Comparison of ENCODE assay signal across 21 mouse cellular contexts in genomic region chr5:89878866-89879392, GRCm38 (mm10). TPM values are rescaled to one million over a fixed set of nuclear protein-coding genes. Genes with fewer than 3 reads are reported as not detected.
A peak's percentile ranks its signal among the peaks of the same experiment; 100 is the strongest.
DNase-seq lines count a peak whose midpoint lies in the region; ATAC-seq and TF ChIP-seq lines count a peak whose summit lies in the region.
"Had no signal": no experiment of that assay in that cellular context is flagged by ENCODE, and none has a peak within 500 bp of the region (broad histone marks: within the 10 kb centered on the region; RNA-seq: fewer than 3 reads in every experiment).

No protein-coding gene starts in this region.

- H3K4me3 ChIP-seq in forebrain, embryonic 14.5 days (ENCODE audit: low read depth, low read length): no peak overlapping the region
- H3K4me3 ChIP-seq in forebrain, embryonic 11.5 days (ENCODE audit: low read depth, low read length): no peak overlapping the region
- H3K4me3 ChIP-seq in layer of hippocampus, adult 2 months: no peak overlapping the region
- H3K4me3 ChIP-seq in forebrain, embryonic 16.5 days (replicated peaks; ENCODE audit: low read length): peak overlapping the region; percentile 14; the same call in 1 of the 2 replicates
- H3K4me3 ChIP-seq in hindbrain, embryonic 11.5 days (ENCODE audit: low read depth, low read length): no peak overlapping the region
- H3K4me3 ChIP-seq: embryonic facial prominence, embryonic 15.5 days; erythroblast, embryonic 14.5 days; heart, adult 2 months; heart, embryonic 15.5 days; hindbrain, embryonic 10.5 days; hindbrain, embryonic 15.5 days had no signal

- H3K9ac ChIP-seq in forebrain, embryonic 14.5 days (ENCODE audit: low read length): peak overlapping the region; percentile 17; the same call in 1 of the 2 replicates
- no peak overlapping the region for H3K9ac ChIP-seq in forebrain, embryonic 11.5 days (ENCODE audit: low read length)
- H3K9ac ChIP-seq in forebrain, embryonic 16.5 days (replicated peaks; ENCODE audit: low read depth, low read length): no peak overlapping the region
- H3K9ac ChIP-seq in hindbrain, embryonic 11.5 days (ENCODE audit: low read depth, low read length): no peak overlapping the region
- H3K9ac ChIP-seq: embryonic facial prominence, embryonic 15.5 days; heart, embryonic 15.5 days; hindbrain, embryonic 15.5 days had no signal

- no peaks in the 10 kb centered on the region for H3K9me3 ChIP-seq in forebrain, embryonic 14.5 days (replicated peaks; ENCODE audit: control insufficient read depth, low read length)
- H3K9me3 ChIP-seq in forebrain, embryonic 11.5 days (ENCODE audit: control insufficient read depth, low read length): peaks cover 5% of the 10 kb centered on the region; the same call in 1 of the 2 replicates
- H3K9me3 ChIP-seq in forebrain, embryonic 16.5 days (ENCODE audit: control insufficient read depth, low read length): no peaks in the 10 kb centered on the region
- H3K9me3 ChIP-seq in hindbrain, embryonic 11.5 days (ENCODE audit: control insufficient read depth, low read length): no peaks in the 10 kb centered on the region
- H3K9me3 ChIP-seq: embryonic facial prominence, embryonic 15.5 days; heart, embryonic 15.5 days; hindbrain, embryonic 15.5 days had no signal

- 35% methylated on average over 11 of the region's 11 CpGs for WGBS in forebrain, embryonic 14.5 days
- 52% methylated on average over 11 of the region's 11 CpGs for WGBS in forebrain, embryonic 11.5 days
- 35% methylated on average over 11 of the region's 11 CpGs for WGBS in forebrain, embryonic 16.5 days
- WGBS in hindbrain, embryonic 11.5 days: 84% methylated on average over 11 of the region's 11 CpGs

- no peaks in the 10 kb centered on the region for H3K27me3 ChIP-seq in forebrain, embryonic 14.5 days (replicated peaks; ENCODE audit: control insufficient read depth, insufficient read depth, low read length)
- no peaks in the 10 kb centered on the region for H3K27me3 ChIP-seq in forebrain, embryonic 11.5 days (ENCODE audit: control insufficient read depth, insufficient read depth, low read length)
- no peaks in the 10 kb centered on the region for H3K27me3 ChIP-seq in forebrain, embryonic 16.5 days (replicated peaks; ENCODE audit: control insufficient read depth, insufficient read depth, low read length)
- no peaks in the 10 kb centered on the region for H3K27me3 ChIP-seq in hindbrain, embryonic 11.5 days (ENCODE audit: control insufficient read depth, insufficient read depth, low read length)
- H3K27me3 ChIP-seq: embryonic facial prominence, embryonic 15.5 days; heart, embryonic 15.5 days; hindbrain, embryonic 15.5 days had no signal

- H3K4me2 ChIP-seq in forebrain, embryonic 14.5 days (ENCODE audit: low read length): peak overlapping the region; percentile 24
- no peak overlapping the region for H3K4me2 ChIP-seq in forebrain, embryonic 11.5 days (ENCODE audit: low read depth, low read length, severe bottlenecking)
- peak overlapping the region; percentile 34 for H3K4me2 ChIP-seq in forebrain, embryonic 16.5 days (ENCODE audit: low read length)
- no peak overlapping the region for H3K4me2 ChIP-seq in hindbrain, embryonic 11.5 days (replicated peaks; ENCODE audit: low read depth, low read length)
- H3K4me2 ChIP-seq: embryonic facial prominence, embryonic 15.5 days; heart, embryonic 11.5 days; heart, embryonic 15.5 days; hindbrain, embryonic 15.5 days had no signal

- peak; percentile 65 for DNase-seq in forebrain, embryonic 14.5 days (ENCODE audit: low spot score)
- no peak for DNase-seq in forebrain, embryonic 11.5 days (ENCODE audit: low spot score)
- peak in 1 of 2 experiments; percentile 33 for DNase-seq in layer of hippocampus, adult 2 months (ENCODE audit: low spot score in 2 of 2)
- no peak for DNase-seq in layer of hippocampus, adult 9-10 months (ENCODE audit: low spot score)
- no peak for DNase-seq in hindbrain, embryonic 11.5 days (ENCODE audit: low spot score)
- DNase-seq: adrenal gland, postnatal 10 days; cerebellum, adult 8-10 months; cerebellum, postnatal 14 days; embryo, embryonic 11 days; gastrocnemius, postnatal 36 days; heart, adult 2 months; heart, postnatal 14 days had no signal

- no peaks in the 10 kb centered on the region for H3K36me3 ChIP-seq in forebrain, embryonic 14.5 days (ENCODE audit: control insufficient read depth, insufficient read depth, low read length)
- no peaks in the 10 kb centered on the region; the same call in 1 of the 2 replicates for H3K36me3 ChIP-seq in forebrain, embryonic 11.5 days (ENCODE audit: control insufficient read depth, insufficient read depth, low read length)
- no peaks in the 10 kb centered on the region for H3K36me3 ChIP-seq in forebrain, embryonic 16.5 days (ENCODE audit: control insufficient read depth, insufficient read depth)
- no peaks in the 10 kb centered on the region for H3K36me3 ChIP-seq in hindbrain, embryonic 11.5 days (ENCODE audit: control insufficient read depth, insufficient read depth, low read length)
- H3K36me3 ChIP-seq: embryonic facial prominence, embryonic 15.5 days; heart, embryonic 15.5 days; hindbrain, embryonic 15.5 days had no signal

- peaks cover 6% of the 10 kb centered on the region; the same call in 1 of the 2 replicates for H3K4me1 ChIP-seq in forebrain, embryonic 14.5 days (ENCODE audit: control insufficient read depth, insufficient read depth, low read length)
- peaks cover 4% of the 10 kb centered on the region; the same call in 1 of the 2 replicates for H3K4me1 ChIP-seq in forebrain, embryonic 11.5 days (replicated peaks; ENCODE audit: control insufficient read depth, insufficient read depth, low read length)
- H3K4me1 ChIP-seq in forebrain, embryonic 16.5 days (replicated peaks; ENCODE audit: control insufficient read depth, insufficient read depth, low read length): peaks cover 20% of the 10 kb centered on the region
- H3K4me1 ChIP-seq in hindbrain, embryonic 11.5 days (replicated peaks; ENCODE audit: control insufficient read depth, insufficient read depth, low read length): no peaks in the 10 kb centered on the region

- TF ChIP-seq CTCF in layer of hippocampus, adult 2 months (conservative IDR thresholded peaks at IDR 0.05): no peak

- peak overlapping the region; percentile 65 for H3K27ac ChIP-seq in forebrain, embryonic 14.5 days (ENCODE audit: low read depth, low read length)
- H3K27ac ChIP-seq in forebrain, embryonic 11.5 days (ENCODE audit: low read depth, low read length): no peak overlapping the region
- peak overlapping the region; percentile 48; the same call in 1 of the 2 replicates for H3K27ac ChIP-seq in layer of hippocampus, adult 2 months
- peak overlapping the region; percentile 89 for H3K27ac ChIP-seq in forebrain, embryonic 16.5 days (ENCODE audit: low read length)
- no peak overlapping the region for H3K27ac ChIP-seq in hindbrain, embryonic 11.5 days (ENCODE audit: low read depth, low read length)
- H3K27ac ChIP-seq: embryonic facial prominence, embryonic 15.5 days; heart, adult 2 months; heart, embryonic 15.5 days; hindbrain, embryonic 10.5 days; hindbrain, embryonic 15.5 days had no signal

- ATAC-seq in forebrain, embryonic 14.5 days: no peak; the same call in 1 of the 2 replicates
- ATAC-seq in forebrain, embryonic 11.5 days (replicated peaks; ENCODE audit: low FRiP score): no peak
- ATAC-seq in forebrain, embryonic 16.5 days: peak; percentile 18
- no peak for ATAC-seq in inflammation-experienced regulatory T-cells, adult 6 months
- no peak for ATAC-seq in hindbrain, embryonic 11.5 days (ENCODE audit: low FRiP score)
- ATAC-seq: intestine, postnatal 0 days had no signal

RNA-seq across cellular contexts. Expression of gene Adamts3, which starts 4.2 kb away (rescaled TPM):
- polyA plus RNA-seq in forebrain, embryonic 14.5 days (2014; fragmentation: Nextera tagmentation; extraction: Ambion mirVana): 14.6 and 18.5 TPM in 2 replicates
- 7.0 and 7.1 TPM in 2 replicates for polyA plus RNA-seq in forebrain, embryonic 11.5 days (2014; fragmentation: Nextera tagmentation; extraction: Ambion mirVana)
- total RNA-seq in layer of hippocampus, adult 2 months (2021): 10 to 100 TPM; 25.5 to 27.1 TPM
- 14.3 and 18.1 TPM in 2 replicates for polyA plus RNA-seq in forebrain, embryonic 16.5 days (2015; fragmentation: Nextera tagmentation; extraction: Ambion mirVana)
- under 1 TPM in 1 of 3 experiments, not detected in 2; 0.08 TPM for polyA plus RNA-seq in inflammation-experienced regulatory T-cells, adult 6 months (2017; shearing (Covaris generic))
- polyA plus RNA-seq in hindbrain, embryonic 11.5 days (2014; fragmentation: Nextera tagmentation; extraction: Ambion mirVana): 3.0 and 4.2 TPM in 2 replicates

Comparison
In these comparisons a context has a peak if more than half of its experiments do, and no peak if none do; other contexts are left out.
1. H3K27ac ChIP-seq: peak in forebrain, embryonic 14.5 days (single experiment), layer of hippocampus, adult 2 months (single experiment) and forebrain, embryonic 16.5 days (single experiment); none in forebrain, embryonic 11.5 days (single experiment) and hindbrain, embryonic 11.5 days (single experiment).
2. H3K4me2 ChIP-seq: peak in forebrain, embryonic 14.5 days (single experiment) and forebrain, embryonic 16.5 days (single experiment); none in forebrain, embryonic 11.5 days (single experiment) and hindbrain, embryonic 11.5 days (single experiment).